Mouse (Mus musculus) granulocyte monocyte progenitor cell, adult 5-6 weeks (primary cell): ENCODE data around the gene Gps1. TPM values are rescaled to one million over a fixed set of nuclear protein-coding genes. Genes with fewer than 3 reads are reported as not detected.
"Not testable (repeated sequence)": the region's sequence is repeated elsewhere in the genome, so short reads cannot be mapped to it uniquely, and the experiment has no call there.

Experiments used
- ATAC-seq: replicated peaks from 2 replicates; pipeline ENCODE4 v1.8.0; 2016; ENCODE audit warnings: mild to moderate bottlenecking, moderate TSS enrichment, inconsistent platforms; ENCODE audit not compliant: poor library complexity, severe bottlenecking
- total RNA-seq, 2 experiments: library from RNA; stranded (forward) in 1 of 2; stranded (reverse) in 1 of 2; fragments of 200-712, 200-1000 nt in 1 of 2; fragments of >200 nt in 1 of 2; fragmentation: Nextera tagmentation in 1 of 2; gene quantifications; 2 replicates each; pipeline ENCODE4 v1.2.3; 2014 to 2017

Gene Gps1
- total RNA-seq (2014; fragmentation: Nextera tagmentation) (82.5 and 83.6 TPM in 2 replicates), total RNA-seq (2017) (91.8 and 116 TPM in 2 replicates)

- peak; percentile 71 for ATAC-seq
Observed at GRCm38 (mm10) chr11:120784064-120784791, at the start of gene Gps1, which contains the start of gene Rfng. TSS of gene Gps1 (plus strand) at chr11:120784272. TSS of gene Rfng (minus strand) at chr11:120784207.

- ATAC-seq: no peak
Observed at GRCm38 (mm10) chr11:120736424-120736823, 47.6 kb upstream of the Gps1 start.

- ATAC-seq: no peak
Observed at GRCm38 (mm10) chr11:120740981-120741380, 43.1 kb upstream of the Gps1 start.

GRCm38 (mm10) chr11:120744121-120744701, 39.9 kb upstream of the Gps1 start:
- no peak for ATAC-seq

GRCm38 (mm10) chr11:120747974-120748373, 36.1 kb upstream of the Gps1 start:
- no peak; the same call in 1 of the 2 replicates for ATAC-seq

GRCm38 (mm10) chr11:120749430-120749829, 34.6 kb upstream of the Gps1 start:
- ATAC-seq: peak; percentile 90

GRCm38 (mm10) chr11:120751606-120752005, 32.5 kb upstream of the Gps1 start:
- ATAC-seq: no peak

GRCm38 (mm10) chr11:120760236-120760635, 23.8 kb upstream of the Gps1 start:
- no peak for ATAC-seq

- ATAC-seq: no peak
Observed at GRCm38 (mm10) chr11:120761811-120762671, 22.0 kb upstream of the Gps1 start.

- not testable (repeated sequence) for ATAC-seq
Observed at GRCm38 (mm10) chr11:120762672-120763041, 21.4 kb upstream of the Gps1 start, which contains the start of gene Hmga1b. TSS of gene Hmga1b (plus strand) at chr11:120762794.

- ATAC-seq: not testable (repeated sequence)
Observed at GRCm38 (mm10) chr11:120763121-120763999, 20.7 kb upstream of the Gps1 start.

GRCm38 (mm10) chr11:120767023-120767422, 17.0 kb upstream of the Gps1 start:
- peak; percentile 88 for ATAC-seq

- ATAC-seq: no peak
Observed at GRCm38 (mm10) chr11:120768206-120768605, 15.9 kb upstream of the Gps1 start.

GRCm38 (mm10) chr11:120772749-120773148, 11.3 kb upstream of the Gps1 start:
- no peak for ATAC-seq

GRCm38 (mm10) chr11:120773463-120774190, 10.4 kb upstream of the Gps1 start:
- ATAC-seq: no peak

- peak; percentile 100 for ATAC-seq
Observed at GRCm38 (mm10) chr11:120775774-120776469, 8.2 kb upstream of the Gps1 start.

GRCm38 (mm10) chr11:120777123-120777522, 6.9 kb upstream of the Gps1 start:
- no peak for ATAC-seq

GRCm38 (mm10) chr11:120779876-120780275, 4.2 kb upstream of the Gps1 start:
- ATAC-seq: no peak

- not testable (repeated sequence) for ATAC-seq
Observed at GRCm38 (mm10) chr11:120781361-120781760, 2.7 kb upstream of the Gps1 start.
